Mouse (Mus musculus) left cerebral cortex, postnatal 25 days (tissue): ENCODE data around the gene Gm20671. TPM values are rescaled to one million over a fixed set of nuclear protein-coding genes. Genes with fewer than 3 reads are reported as not detected.
"Not testable (repeated sequence)": the region's sequence is repeated elsewhere in the genome, so short reads cannot be mapped to it uniquely, and the experiment has no call there.

Experiments used
- DNase-seq, 2 experiments: peaks; one replicate each; pipeline ENCODE4 v3.0.0; 2022; ENCODE audit warnings: low spot score in 2 of 2, mixed read lengths in 1 of 2
- intact Hi-C: fragments of 180-260 bp; cut with DNase I; formaldehyde crosslinking; loops from one replicate; pipeline ENCODE4 v1.15.1; 2025
- total RNA-seq, 2 experiments: library from RNA; stranded (reverse); gene quantifications; 2 replicates each; pipeline ENCODE4 v1.2.3; 2021

The Gm20671 gene
- total RNA-seq, 2 experiments from 2014 or later, result not detected

GRCm38 (mm10) chr5:32820471-32820870 is 6.4 kb downstream of the Gm20671 start:
- peak in 1 of 2 experiments; percentile 27 for DNase-seq
- intact Hi-C loops, result no loop called here

DNA sequence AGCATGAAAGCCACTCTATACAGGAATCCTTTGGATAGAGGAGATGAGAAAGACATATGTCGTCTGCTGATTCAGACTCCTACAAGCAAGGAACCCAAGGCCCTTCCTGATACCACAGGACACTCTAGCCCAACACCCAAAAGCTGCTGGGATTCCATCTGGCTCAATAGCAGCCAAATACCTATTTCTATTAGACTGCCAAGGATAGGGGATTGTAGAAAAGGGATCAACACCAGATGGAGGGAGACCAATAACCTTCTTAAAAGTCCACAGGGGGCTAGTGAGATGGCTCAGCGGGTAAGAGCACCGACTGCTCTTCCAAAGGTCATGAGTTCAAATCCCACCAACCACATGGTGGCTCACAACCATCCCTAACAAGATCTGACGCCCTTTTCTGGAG is 11.5 kb downstream of the Gm20671 start:
- intact Hi-C loops, result no loop called here
- DNase-seq, result no peak

- intact Hi-C loops, result loop anchor here (5.0 kb wide), 1 partner anchor 66 kb away; the partner anchor contains the start of gene Prr14l
- not testable (repeated sequence) for DNase-seq
Observed at GRCm38 (mm10) chr5:32786454-32786853, 40.5 kb downstream of the Gm20671 start.

DNA sequence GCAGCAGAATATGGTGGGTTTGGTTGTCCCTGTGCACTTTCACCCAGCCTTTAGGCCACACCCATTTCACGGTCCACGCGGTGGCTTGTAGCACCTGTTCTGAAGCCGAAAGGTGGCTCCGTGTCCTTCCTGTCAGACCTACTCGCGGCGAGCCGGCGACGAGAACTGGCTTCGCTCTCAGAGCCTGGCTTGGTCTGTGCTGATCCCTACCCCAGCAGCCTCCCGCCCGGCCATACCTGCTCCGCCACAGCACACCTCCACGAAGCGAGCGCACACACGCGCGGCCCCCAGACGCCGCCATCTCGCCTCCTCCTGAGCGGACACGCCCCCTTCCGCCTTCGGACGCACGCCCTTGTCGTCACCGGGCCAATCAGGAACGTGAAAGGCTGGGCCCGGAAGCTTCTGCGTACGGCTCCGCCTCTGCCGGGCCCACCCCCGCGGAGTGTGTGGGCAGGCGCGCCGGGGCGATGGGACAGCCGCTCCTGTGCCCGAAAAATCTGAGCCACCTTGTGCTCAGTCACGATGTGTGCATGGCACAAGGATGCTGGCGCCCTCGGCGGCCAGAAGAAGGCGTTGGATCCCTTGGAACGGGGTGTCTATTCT is 41.5 kb downstream of the Gm20671 start, which contains the start of gene Pisd:
Gene Pisd (minus strand): TSS at position 334 of the 603 bp plus-strand sequence.
- peak; percentile 98 to 99 for DNase-seq
- intact Hi-C loops, result loop anchor here (1.0 to 5.0 kb wide), 2 partner anchors 43 to 67 kb away; partner anchors contain the start of gene Prr14l

- intact Hi-C loops, result loop anchor here (1.0 to 5.0 kb wide), 2 partner anchors 42 to 68 kb away; partner anchors contain the start of gene Prr14l
- DNase-seq, result no peak
Observed at GRCm38 (mm10) chr5:32784726-32785125, 42.2 kb downstream of the Gm20671 start.

GRCm38 (mm10) chr5:32781596-32781995 is 45.3 kb downstream of the Gm20671 start:
- no peak for DNase-seq
- intact Hi-C loops, result no loop called here

DNA sequence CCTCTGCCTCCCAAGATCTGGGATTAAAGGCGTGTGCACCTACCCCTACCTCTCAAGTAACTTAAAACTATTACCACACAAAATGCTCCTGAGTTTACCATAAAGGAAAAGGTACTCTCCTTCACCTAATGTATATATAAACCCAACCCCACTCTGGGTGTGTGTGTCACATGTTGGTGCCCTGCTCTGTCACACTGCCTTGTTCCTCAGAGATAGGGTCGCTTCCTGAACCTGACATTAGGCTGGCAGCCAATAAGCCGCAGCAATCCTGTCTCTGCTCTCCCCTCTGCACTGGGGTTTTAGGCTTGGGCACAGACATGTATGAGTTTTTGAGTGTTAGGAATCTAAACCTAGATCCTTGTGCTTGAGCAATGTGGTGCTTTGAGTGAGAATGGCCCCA is 48.7 kb downstream of the Gm20671 start:
- no peak for DNase-seq
- intact Hi-C loops, result no loop called here

GRCm38 (mm10) chr5:32772361-32772760 is 54.5 kb downstream of the Gm20671 start:
- DNase-seq, result no peak
- intact Hi-C loops, result no loop called here

GRCm38 (mm10) chr5:32767636-32768373 is 59.1 kb downstream of the Gm20671 start:
- DNase-seq, result no peak
- intact Hi-C loops, result no loop called here

GRCm38 (mm10) chr5:32767004-32767403 is 59.9 kb downstream of the Gm20671 start:
- DNase-seq, result no peak
- intact Hi-C loops, result no loop called here

GRCm38 (mm10) chr5:32761566-32762140 is 65.3 kb downstream of the Gm20671 start:
- intact Hi-C loops, result no loop called here

DNA sequence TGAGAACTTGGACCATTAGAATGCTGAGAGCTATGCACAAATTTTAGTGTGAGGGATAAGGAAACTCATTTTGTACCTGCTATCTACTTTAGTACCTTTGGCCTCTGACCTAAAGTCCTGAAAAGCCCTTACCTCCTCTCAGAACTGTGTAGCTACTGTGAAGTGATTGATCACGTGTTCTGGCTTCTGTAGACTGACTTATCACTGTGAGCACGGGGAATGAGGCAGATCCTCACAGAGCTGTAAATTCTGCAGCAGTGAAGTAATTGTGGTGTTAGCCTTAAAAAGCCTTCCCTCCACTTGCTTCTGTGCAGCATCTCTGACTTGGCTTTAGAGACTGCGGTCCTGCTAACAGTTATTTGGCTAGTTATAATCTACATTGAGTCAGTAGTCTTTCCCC is 66.1 kb downstream of the Gm20671 start:
- DNase-seq, result no peak
- intact Hi-C loops, result no loop called here

More at GRCm38 (mm10) chr5:32761566-32762140, 65.3 kb downstream of the Gm20671 start:
- no peak for DNase-seq

- DNase-seq, intact Hi-C loops: not testable (repeated sequence)
Observed at GRCm38 (mm10) chr5:32760352-32760751, 66.6 kb downstream of the Gm20671 start.

DNA sequence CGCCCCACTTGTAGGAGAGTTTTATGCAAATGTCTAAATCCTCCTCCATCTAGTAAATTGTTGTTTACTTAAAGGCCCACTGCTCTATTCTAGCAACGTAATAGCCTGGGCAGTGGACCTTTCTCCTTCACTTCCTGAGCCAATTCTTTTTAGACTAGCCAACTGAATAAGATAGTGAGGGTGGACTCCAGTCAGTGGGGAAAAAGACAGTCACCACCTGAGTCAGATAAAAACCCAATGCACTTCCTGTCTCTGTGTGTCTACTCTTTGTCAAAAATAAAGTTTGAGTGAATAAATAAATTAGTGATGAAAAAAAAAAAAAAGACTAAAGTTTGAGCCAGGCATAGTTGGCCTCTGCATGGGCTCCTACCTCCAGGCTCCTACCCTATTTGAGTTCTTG is 67.2 kb downstream of the Gm20671 start:
- DNase-seq, result no peak
- intact Hi-C loops, result no loop called here

GRCm38 (mm10) chr5:32756141-32756540 is 70.8 kb downstream of the Gm20671 start:
- no peak for DNase-seq
- intact Hi-C loops, result no loop called here

GRCm38 (mm10) chr5:32751736-32752135 is 75.2 kb downstream of the Gm20671 start:
- DNase-seq, result peak in 1 of 2 experiments; percentile 43
- intact Hi-C loops, result no loop called here

DNA sequence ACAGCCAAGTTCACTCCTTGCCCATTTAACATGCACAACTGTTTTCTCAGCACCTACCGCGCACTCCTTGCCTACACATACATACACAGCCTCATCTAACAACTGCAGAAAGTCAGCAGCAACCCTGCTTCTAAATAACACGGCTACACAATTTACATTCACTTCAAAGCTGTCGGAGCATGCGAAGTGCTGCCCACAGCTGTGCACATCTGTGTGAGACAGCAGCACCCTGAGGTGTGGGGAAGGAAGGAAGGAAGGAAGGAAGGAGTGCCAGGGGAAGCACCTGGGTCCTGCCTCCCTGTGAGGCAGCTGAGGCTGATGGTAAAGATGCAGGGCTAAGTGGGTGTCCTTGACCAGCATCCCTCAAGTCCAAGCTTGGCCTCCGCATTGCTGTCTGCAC is 78.0 kb downstream of the Gm20671 start:
- no peak for DNase-seq
- intact Hi-C loops, result loop anchor here (5.0 to 10.0 kb wide), 2 partner anchors 162 to 286 kb away; no protein-coding TSS in a partner anchor

- intact Hi-C loops, result loop anchor here (2.0 to 10.0 kb wide), 3 partner anchors 33 to 287 kb away; no protein-coding TSS in a partner anchor
- peak; percentile 57 to 70 for DNase-seq
Observed at GRCm38 (mm10) chr5:32747650-32748375, 79.1 kb downstream of the Gm20671 start.
